Mouse (Mus musculus): ENCODE results near the gene Gtpbp8.

The Gtpbp8 gene

GRCm38 (mm10) chr16:44688507-44688906 lies 57.7 kb downstream of the Gtpbp8 start:
- DNase-seq (ENCODE audit: low spot score): no peak

GRCm38 (mm10) chr16:44687719-44688420 lies 58.3 kb downstream of the Gtpbp8 start:
- DNase-seq (ENCODE audit: low spot score): no peak

GRCm38 (mm10) chr16:44686991-44687718 lies 59.0 kb downstream of the Gtpbp8 start:
- no peak for DNase-seq (ENCODE audit: low spot score)
